8 mouse cellular contexts compared by ENCODE assay signal in genomic region chr7:131553771-131554175, GRCm38 (mm10). TPM values are rescaled to one million over a fixed set of nuclear protein-coding genes. Genes with fewer than 3 reads are reported as not detected.
DNase-seq lines count a peak whose midpoint lies in the region; ATAC-seq lines count a peak whose summit lies in the region.

No protein-coding gene starts in this region.

- under 1% methylated on average over 36 of the region's 39 CpGs for WGBS in heart, embryonic 15.5 days
- WGBS in midbrain, embryonic 13.5 days: under 1% methylated on average over 39 of the region's 39 CpGs

- H3K9ac ChIP-seq in heart, embryonic 15.5 days: no peak overlapping the region
- H3K9ac ChIP-seq in midbrain, embryonic 13.5 days (replicated peaks): no peak overlapping the region

- ATAC-seq in activated CD4-positive, CD25-positive, alpha-beta regulatory T cell, adult 4 months: peak; percentile 28
- ATAC-seq in heart, embryonic 15.5 days (replicated peaks; ENCODE audit: insufficient number of reproducible peaks, insufficient read depth, low FRiP score, low read depth): peak; percentile 10; the same call in 1 of the 2 replicates
- 0 out of 2 replicates have a peak, but pooled peaks have one; percentile 40 for ATAC-seq in midbrain, embryonic 13.5 days

- DNase-seq in gastrocnemius, postnatal 14 days: peak; percentile 23
- DNase-seq in gastrocnemius, adult 18-20 months (ENCODE audit: low spot score): no peak
- DNase-seq in kidney, postnatal 4 days: peak; percentile 55 to 66
- no peak for DNase-seq in testis, postnatal 10 days (ENCODE audit: low spot score)
- DNase-seq in layer of hippocampus, postnatal 25 days (ENCODE audit: extremely low spot score in 1 of 2, low spot score in 1 of 2): no peak

- no peak overlapping the region for H3K27ac ChIP-seq in heart, embryonic 15.5 days
- H3K27ac ChIP-seq in midbrain, embryonic 13.5 days: no peak overlapping the region

- no peaks in the 10 kb centered on the region for H3K9me3 ChIP-seq in heart, embryonic 15.5 days (replicated peaks)
- H3K9me3 ChIP-seq in midbrain, embryonic 13.5 days: no peaks in the 10 kb centered on the region

- intact Hi-C loops in gastrocnemius, postnatal 14 days (cut with DNase I; ENCODE audit: low total_unique reads): no loop called here

- H3K27me3 ChIP-seq in heart, embryonic 15.5 days: peaks cover 97% of the 10 kb centered on the region
- H3K27me3 ChIP-seq in midbrain, embryonic 13.5 days: peaks cover 99% of the 10 kb centered on the region

- H3K36me3 ChIP-seq in heart, embryonic 15.5 days: no peaks in the 10 kb centered on the region
- H3K36me3 ChIP-seq in midbrain, embryonic 13.5 days: no peaks in the 10 kb centered on the region

- peak overlapping the region; percentile 42 for H3K4me3 ChIP-seq in heart, embryonic 15.5 days
- peak overlapping the region; percentile 33 for H3K4me3 ChIP-seq in midbrain, embryonic 13.5 days (replicated peaks)

- H3K4me2 ChIP-seq in heart, embryonic 15.5 days: peak overlapping the region; percentile 64
- H3K4me2 ChIP-seq in midbrain, embryonic 13.5 days (replicated peaks): peak overlapping the region; percentile 52

- peaks cover 28% of the 10 kb centered on the region for H3K4me1 ChIP-seq in heart, embryonic 15.5 days (replicated peaks)
- H3K4me1 ChIP-seq in midbrain, embryonic 13.5 days (replicated peaks): peaks cover 28% of the 10 kb centered on the region

RNA-seq across cellular contexts. Expression of gene Hmx2, which starts 5.2 kb away (rescaled TPM):
- not detected for total RNA-seq in gastrocnemius, postnatal 14 days (2021)
- total RNA-seq in gastrocnemius, adult 18-20 months (2021): not detected
- polyA plus RNA-seq in activated CD4-positive, CD25-positive, alpha-beta regulatory T cell, adult 4 months (2017; shearing (Covaris generic)): under 1 TPM in 1 of 2 experiments, not detected in 1; 0.32 TPM
- polyA plus RNA-seq in heart, embryonic 15.5 days (2015; fragmentation: Nextera tagmentation; extraction: Ambion mirVana): 0.09 TPM in 1 of 2 replicates, not detected in the other
- polyA plus RNA-seq in midbrain, embryonic 13.5 days (2015; fragmentation: Nextera tagmentation; extraction: Ambion mirVana): 1.4 and 1.6 TPM in 2 replicates
- total RNA-seq in layer of hippocampus, postnatal 25 days (2021): not detected

RNA-seq across cellular contexts. Expression of gene Bub3, which starts 6.2 kb away (rescaled TPM):
- total RNA-seq in gastrocnemius, postnatal 14 days (2021): 10 to 100 TPM; 31.4 to 32.3 TPM
- 10 to 100 TPM; 28.1 to 33.7 TPM for total RNA-seq in gastrocnemius, adult 18-20 months (2021)
- 100 to 1,000 TPM; 176 to 222 TPM for polyA plus RNA-seq in activated CD4-positive, CD25-positive, alpha-beta regulatory T cell, adult 4 months (2017; shearing (Covaris generic))
- polyA plus RNA-seq in heart, embryonic 15.5 days (2015; fragmentation: Nextera tagmentation; extraction: Ambion mirVana): 111 and 135 TPM in 2 replicates
- 206 and 224 TPM in 2 replicates for polyA plus RNA-seq in midbrain, embryonic 13.5 days (2015; fragmentation: Nextera tagmentation; extraction: Ambion mirVana)
- total RNA-seq in layer of hippocampus, postnatal 25 days (2021): 10 to 100 TPM; 56.3 to 57.6 TPM

RNA-seq across cellular contexts. Expression of gene Hmx3, which starts 11.1 kb away (rescaled TPM):
- total RNA-seq in gastrocnemius, postnatal 14 days (2021): not detected
- not detected for total RNA-seq in gastrocnemius, adult 18-20 months (2021)
- polyA plus RNA-seq in activated CD4-positive, CD25-positive, alpha-beta regulatory T cell, adult 4 months (2017; shearing (Covaris generic)): not detected
- polyA plus RNA-seq in heart, embryonic 15.5 days (2015; fragmentation: Nextera tagmentation; extraction: Ambion mirVana): not detected in 2 replicates
- polyA plus RNA-seq in midbrain, embryonic 13.5 days (2015; fragmentation: Nextera tagmentation; extraction: Ambion mirVana): 0.50 and 0.99 TPM in 2 replicates
- not detected for total RNA-seq in layer of hippocampus, postnatal 25 days (2021)

Comparison
In these comparisons a context has a peak if more than half of its experiments do, and no peak if none do; other contexts are left out.
1. DNase-seq: peak in gastrocnemius, postnatal 14 days (single experiment) and kidney, postnatal 4 days (2 of 2); none in gastrocnemius, adult 18-20 months (single experiment), testis, postnatal 10 days (single experiment) and layer of hippocampus, postnatal 25 days (0 of 2).
2. Peak in every context shown above with its lines, with median percentiles within 50 percentile points of each other: ATAC-seq.